Mouse (Mus musculus) limb, embryonic 13.5 days (tissue): ENCODE results near the gene Trim43a. TPM values are rescaled to one million over a fixed set of nuclear protein-coding genes. Genes with fewer than 3 reads are reported as not detected.
"Not testable (repeated sequence)": the region's sequence is repeated elsewhere in the genome, so short reads cannot be mapped to it uniquely, and the experiment has no call there.

Experiments
- ATAC-seq: fragments of 200-750 bp; cut with Nextera tagmentation; 2 replicates; pipeline ENCODE4 v1.8.0; 2017; ENCODE audit warnings: low read depth, moderate number of reproducible peaks, moderate TSS enrichment; ENCODE audit not compliant: low FRiP score
- H3K27ac ChIP-seq: fragments of 300-500 bp; sonication (generic); 2 replicates; pipeline ENCODE4 v1.5.1; 2015; ENCODE audit warnings: inconsistent platforms, mild to moderate bottlenecking, moderate library complexity
- H3K27me3 ChIP-seq: fragments of 300-500 bp; sonication (generic); 2 replicates; pipeline ENCODE4 v1.6.1; 2015; ENCODE audit warnings: mild to moderate bottlenecking, inconsistent platforms
- H3K36me3 ChIP-seq: fragments of 300-500 bp; sonication (generic); 2 replicates; pipeline ENCODE4 v1.6.1; 2015; ENCODE audit warnings: inconsistent platforms, mild to moderate bottlenecking, moderate library complexity
- H3K4me1 ChIP-seq: fragments of 300-500 bp; sonication (generic); 2 replicates; pipeline ENCODE4 v1.6.1; 2015; ENCODE audit warnings: inconsistent platforms
- H3K4me2 ChIP-seq: fragments of 300-500 bp; sonication (generic); replicated peaks from 2 replicates; pipeline ENCODE4 v1.6.1; 2015; ENCODE audit warnings: inconsistent platforms, mild to moderate bottlenecking, moderate library complexity
- H3K4me3 ChIP-seq: fragments of 300-500 bp; sonication (generic); 2 replicates; pipeline ENCODE4 v1.5.1; 2015; ENCODE audit warnings: moderate library complexity, mild to moderate bottlenecking, inconsistent platforms
- H3K9ac ChIP-seq: fragments of 300-500 bp; sonication (generic); 2 replicates; pipeline ENCODE4 v1.6.1; 2015; ENCODE audit warnings: mild to moderate bottlenecking, inconsistent platforms
- H3K9me3 ChIP-seq: fragments of 300-500 bp; sonication (generic); 2 replicates; pipeline ENCODE4 v1.6.1; 2016; ENCODE audit warnings: inconsistent platforms
- WGBS: fragments of 180-500 bp; shearing (Covaris S2); methylation state at CpG from one replicate; pipeline ENCODE4 v1.1.7; 2015; 5-methylcytosine and 5-hydroxymethylcytosine counted together
- polyA plus RNA-seq: library from polyadenylated mRNA; unstranded; fragments of >200 nt; fragmentation: Nextera tagmentation; extraction: Ambion mirVana; gene quantifications from 2 replicates; pipeline ENCODE4 v1.2.1, GENCODE M21; 2015

Trim43a gene
- polyA plus RNA-seq, 1 experiment from 2014 or later = 0.19 TPM

DNA sequence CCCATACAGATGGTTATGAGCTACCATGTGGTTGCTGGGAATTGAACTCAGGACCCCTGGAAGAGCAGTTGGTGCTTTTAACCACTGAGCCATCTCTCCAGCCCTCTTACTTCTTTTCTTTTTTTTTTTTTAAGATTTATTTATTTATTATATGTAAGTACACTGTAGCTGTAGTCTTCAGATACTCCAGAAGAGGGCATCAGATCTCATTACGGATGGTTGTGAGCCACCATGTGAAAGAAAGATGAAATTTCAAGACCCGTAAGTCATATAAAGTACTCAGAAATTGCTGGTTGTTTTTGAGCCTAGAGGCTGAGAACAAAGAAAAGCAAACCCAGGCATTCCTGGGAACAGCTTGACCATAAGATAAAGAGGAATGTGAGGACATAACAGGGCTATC is 19.2 kb upstream of the Trim43a start:
- peaks cover 77% of the 10 kb centered on the region for H3K36me3 ChIP-seq
- H3K4me3 ChIP-seq = not testable (repeated sequence)

DNA sequence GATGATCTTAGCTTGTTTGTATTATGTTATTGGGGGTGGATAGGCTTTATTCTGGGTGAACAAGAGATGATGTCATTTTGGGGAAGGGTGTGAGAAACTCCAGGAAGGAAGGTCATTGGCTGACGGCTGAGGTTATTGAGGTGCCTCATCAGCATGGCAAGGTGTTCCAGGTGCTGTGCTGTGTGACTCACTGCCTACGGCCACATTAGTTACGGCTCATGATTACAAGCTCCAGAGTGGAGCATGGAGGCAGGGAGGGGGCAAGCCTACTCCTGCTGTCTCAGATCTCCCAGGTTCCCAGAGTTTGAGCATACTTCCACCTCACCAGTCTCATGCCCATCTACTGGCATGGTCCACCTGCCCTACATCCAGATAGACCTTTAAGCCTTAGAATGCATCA is 10.2 kb upstream of the Trim43a start:
- Histone ChIP-seq H3K9me3 (peaks cover 28% of the 10 kb centered on the region), H3K36me3 (peaks cover 47% of the 10 kb centered on the region)
- H3K27ac ChIP-seq, H3K4me3 ChIP-seq, H3K4me2 ChIP-seq, H3K27me3 ChIP-seq, ATAC-seq, H3K4me1 ChIP-seq, H3K9ac ChIP-seq: not testable (repeated sequence)
- WGBS = 91% methylated on average over 3 of the region's 3 CpGs

More for the DNA sequence above, 19.2 kb upstream of the Trim43a start:
- H3K4me2 ChIP-seq, H3K9ac ChIP-seq, H3K4me1 ChIP-seq, H3K27ac ChIP-seq, H3K27me3 ChIP-seq, ATAC-seq, H3K9me3 ChIP-seq: not testable (repeated sequence)
- 96% methylated on average over 2 of the region's 2 CpGs for WGBS

DNA sequence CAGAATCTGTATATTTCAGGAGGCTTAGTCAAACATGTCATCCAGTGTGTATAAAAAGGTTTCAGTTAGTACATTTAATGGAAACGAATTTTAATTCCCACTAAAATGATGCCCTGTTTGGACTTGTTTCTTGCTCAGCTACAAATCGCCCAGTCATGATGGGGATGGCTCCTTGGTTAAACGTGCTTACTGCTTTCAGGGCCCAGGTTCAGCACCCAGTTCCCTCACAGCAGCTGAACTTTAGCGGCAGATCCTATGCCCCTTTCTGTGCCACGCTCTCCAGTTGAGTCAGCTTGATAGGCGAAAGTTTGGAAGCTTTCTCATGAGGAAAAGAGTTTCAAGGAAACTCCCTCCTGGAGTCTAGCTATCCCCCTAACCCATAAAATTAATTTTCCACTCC is 13.0 kb downstream of the Trim43a start:
- ATAC-seq = not testable (repeated sequence)

DNA sequence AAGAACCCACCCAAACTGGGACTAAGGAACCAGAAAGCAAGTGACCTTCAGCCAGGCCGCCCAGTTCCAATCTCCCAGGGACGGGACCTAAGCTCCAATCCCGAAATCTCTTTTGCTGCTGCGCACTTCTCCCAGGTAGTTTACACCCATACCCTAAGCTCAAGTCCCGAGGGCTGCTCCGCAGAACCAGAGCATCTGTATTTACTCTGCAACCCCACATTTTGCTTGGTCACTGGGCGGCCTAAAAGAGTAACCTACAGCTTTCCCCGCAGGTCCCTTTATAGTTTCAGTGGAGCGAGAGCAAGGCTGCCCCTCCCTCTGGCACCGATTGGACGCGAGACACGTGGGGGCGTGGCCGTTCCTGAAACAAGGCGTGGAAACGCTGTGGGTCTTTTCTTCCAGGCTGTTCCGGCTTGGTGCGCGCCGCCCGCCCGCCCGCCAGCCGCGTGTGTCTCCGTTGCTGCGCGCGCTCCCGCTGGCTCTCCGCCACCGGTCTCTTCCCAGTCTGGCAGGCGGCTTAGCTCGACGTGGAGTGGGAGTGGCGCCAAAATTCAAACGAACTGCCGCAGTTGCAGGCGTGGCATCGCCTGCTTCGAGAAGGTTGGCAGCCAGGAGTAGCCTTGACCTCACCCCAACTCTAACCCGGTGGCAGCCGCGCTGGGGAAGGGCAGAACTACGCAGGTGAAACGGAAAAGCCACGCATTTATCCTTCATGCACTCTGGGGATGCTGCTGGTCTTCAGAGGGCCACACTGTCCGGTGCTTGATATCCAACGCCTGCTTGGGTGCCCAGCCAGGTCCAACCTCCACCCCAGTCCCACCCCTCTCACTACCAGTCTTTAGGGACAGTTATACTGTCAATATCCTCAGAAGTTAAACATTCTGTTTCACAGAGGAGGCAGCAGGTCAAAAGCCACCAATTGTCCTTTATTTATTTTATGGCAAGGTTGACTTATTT is 18.8 kb downstream of the Trim43a start:
- not testable (repeated sequence) for H3K36me3 ChIP-seq, H3K27me3 ChIP-seq, H3K27ac ChIP-seq, H3K4me1 ChIP-seq, H3K9me3 ChIP-seq
- 1% methylated on average over 47 of the region's 50 CpGs for WGBS
- Histone ChIP-seq H3K4me2 (peak overlapping the region; percentile 63), H3K9ac (peak overlapping the region; percentile 55; the same call in 1 of the 2 replicates), H3K4me3 (peak overlapping the region; percentile 41)
- peak; percentile 99 for ATAC-seq

More for the DNA sequence above, 13.0 kb downstream of the Trim43a start:
- not testable (repeated sequence) for H3K27me3 ChIP-seq, H3K36me3 ChIP-seq, H3K4me1 ChIP-seq, H3K4me2 ChIP-seq, H3K27ac ChIP-seq, H3K9ac ChIP-seq, H3K4me3 ChIP-seq, H3K9me3 ChIP-seq
- WGBS = 67% methylated on average over 6 of the region's 6 CpGs

DNA sequence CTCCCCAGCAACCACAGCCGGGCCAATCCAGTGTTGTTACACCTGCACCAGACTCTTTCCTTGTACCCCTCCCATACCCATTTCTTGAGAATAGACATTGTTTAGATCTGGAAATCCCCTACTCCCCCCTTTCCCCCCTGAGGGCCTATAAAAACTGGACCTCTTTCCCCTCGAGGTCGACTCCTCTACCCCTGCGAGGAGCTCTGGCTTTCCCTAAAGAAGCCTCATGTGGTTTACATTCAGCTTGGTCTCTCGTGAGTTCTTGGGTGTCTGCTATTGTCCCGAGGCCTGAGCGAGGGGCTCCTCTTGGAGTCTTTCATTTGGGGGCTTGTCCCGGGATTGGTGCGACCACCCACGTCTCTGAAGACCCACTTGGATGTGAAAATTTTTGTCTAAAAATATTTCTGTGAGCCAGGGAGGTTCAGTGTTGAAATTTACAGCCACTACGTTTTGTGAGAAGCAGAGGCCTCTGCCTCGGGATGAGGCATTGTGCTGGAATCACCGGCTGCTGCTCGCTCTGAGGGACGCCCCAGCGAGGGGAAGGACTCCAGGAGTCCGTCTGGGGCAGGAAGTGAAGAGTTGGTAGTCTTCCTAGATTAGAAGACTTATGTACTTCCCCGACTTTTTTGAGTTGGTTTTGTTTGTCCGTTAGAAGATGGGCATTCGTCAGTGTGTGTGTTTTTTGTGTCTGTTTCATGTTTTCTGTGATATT is 45.3 kb downstream of the Trim43a start:
- 60% methylated on average over 17 of the region's 20 CpGs for WGBS
- H3K27me3 ChIP-seq, H3K9me3 ChIP-seq, H3K9ac ChIP-seq, H3K27ac ChIP-seq, H3K4me2 ChIP-seq, ATAC-seq, H3K4me3 ChIP-seq, H3K4me1 ChIP-seq, H3K36me3 ChIP-seq: not testable (repeated sequence)

DNA sequence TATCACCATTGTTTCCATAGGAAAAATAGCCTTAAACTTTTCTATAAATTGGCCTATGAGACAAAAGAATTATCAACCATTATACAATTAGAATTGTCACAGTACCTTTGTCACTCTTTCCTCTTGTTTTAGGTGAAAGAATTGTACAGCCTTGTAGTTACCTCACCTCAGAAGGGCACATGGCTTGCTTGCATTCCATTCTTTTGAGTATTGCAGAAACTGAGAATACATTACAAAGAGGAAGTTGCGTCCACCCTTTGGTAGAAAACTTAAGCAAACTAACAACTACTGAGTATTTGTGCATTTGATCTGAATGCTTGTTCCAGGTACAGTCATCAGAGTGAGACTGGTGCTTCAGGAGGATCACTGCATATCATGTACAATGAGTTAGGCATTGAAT is 57.4 kb downstream of the Trim43a start:
- ATAC-seq, H3K27ac ChIP-seq, H3K27me3 ChIP-seq, H3K4me3 ChIP-seq, H3K4me2 ChIP-seq, H3K4me1 ChIP-seq, H3K9me3 ChIP-seq, H3K36me3 ChIP-seq, H3K9ac ChIP-seq: not testable (repeated sequence)
- 84% methylated on average over 1 of the region's 1 CpGs for WGBS

Other genes starting within 250 kb of the Trim43a start
- 21.9 and 22.8 TPM in 2 replicates for gene Snx14, start 141.9 kb upstream of the Trim43a start, polyA plus RNA-seq
- 0.41 and 0.94 TPM in 2 replicates for gene Gm20537, start 124.3 kb upstream of the Trim43a start, polyA plus RNA-seq
- 114 TPM in 2 replicates for gene Syncrip, start 98.3 kb upstream of the Trim43a start, polyA plus RNA-seq
- gene Zfp949, start 32.9 kb upstream of the Trim43a start, polyA plus RNA-seq = 14.7 and 15.5 TPM in 2 replicates
- 42.9 and 45.4 TPM in 2 replicates for gene Mthfsl, start 139.4 kb downstream of the Trim43a start, polyA plus RNA-seq
- gene Bcl2a1d, start 151.0 kb downstream of the Trim43a start, polyA plus RNA-seq = 0.27 TPM in 1 of 2 replicates, not detected in the other